14 mouse cellular contexts compared by ENCODE assay signal in genomic region chr2:116042934-116043698, GRCm38 (mm10). TPM values are rescaled to one million over a fixed set of nuclear protein-coding genes. Genes with fewer than 3 reads are reported as not detected.
DNase-seq lines count a peak whose midpoint lies in the region; ATAC-seq and TF ChIP-seq lines count a peak whose summit lies in the region.
"Had no signal": no experiment of that assay in that cellular context is flagged by ENCODE, and none has a peak within 500 bp of the region (broad histone marks: within the 10 kb centered on the region; RNA-seq: fewer than 3 reads in every experiment).

No protein-coding gene starts in this region.

- no peaks in the 10 kb centered on the region for H3K9me3 ChIP-seq in forebrain, embryonic 16.5 days (ENCODE audit: control insufficient read depth, low read length)
- H3K9me3 ChIP-seq in midbrain, embryonic 11.5 days (ENCODE audit: control insufficient read depth, low read length), result no peaks in the 10 kb centered on the region
- no peaks in the 10 kb centered on the region for H3K9me3 ChIP-seq in neural tube, embryonic 14.5 days (ENCODE audit: control insufficient read depth, low read length)

- peak overlapping the region; percentile 43 for H3K4me2 ChIP-seq in forebrain, embryonic 16.5 days (ENCODE audit: low read length)
- H3K4me2 ChIP-seq in midbrain, embryonic 11.5 days, result no peak overlapping the region
- peak overlapping the region; percentile 9; the same call in 1 of the 2 replicates for H3K4me2 ChIP-seq in neural tube, embryonic 14.5 days (ENCODE audit: low read depth, low read length)
- H3K4me2 ChIP-seq: heart, embryonic 11.5 days had no signal

- no peaks in the 10 kb centered on the region for H3K27me3 ChIP-seq in forebrain, embryonic 16.5 days (replicated peaks; ENCODE audit: control insufficient read depth, insufficient read depth, low read length)
- no peaks in the 10 kb centered on the region for H3K27me3 ChIP-seq in midbrain, embryonic 11.5 days (ENCODE audit: control insufficient read depth, insufficient read depth, low read length)
- H3K27me3 ChIP-seq in neural tube, embryonic 14.5 days (ENCODE audit: control insufficient read depth, insufficient read depth, low read length), result no peaks in the 10 kb centered on the region

- peaks cover 42% of the 10 kb centered on the region for H3K4me1 ChIP-seq in forebrain, embryonic 16.5 days (replicated peaks; ENCODE audit: control insufficient read depth, insufficient read depth, low read length)
- H3K4me1 ChIP-seq in midbrain, embryonic 11.5 days (ENCODE audit: control insufficient read depth, insufficient read depth, low read length), result peaks cover 5% of the 10 kb centered on the region
- H3K4me1 ChIP-seq in neural tube, embryonic 14.5 days (ENCODE audit: control insufficient read depth, insufficient read depth, low read length), result peaks cover 24% of the 10 kb centered on the region

- H3K36me3 ChIP-seq in forebrain, embryonic 16.5 days (ENCODE audit: control insufficient read depth, insufficient read depth), result peaks cover 4% of the 10 kb centered on the region; the same call in 1 of the 2 replicates
- no peaks in the 10 kb centered on the region; the same call in 1 of the 2 replicates for H3K36me3 ChIP-seq in midbrain, embryonic 11.5 days (ENCODE audit: control insufficient read depth, insufficient read depth, low read length)
- no peaks in the 10 kb centered on the region for H3K36me3 ChIP-seq in neural tube, embryonic 14.5 days (ENCODE audit: control insufficient read depth, insufficient read depth, low read length)

- peak overlapping the region; percentile 29; the same call in 1 of the 2 replicates for H3K9ac ChIP-seq in forebrain, embryonic 16.5 days (replicated peaks; ENCODE audit: low read depth, low read length)
- no peak overlapping the region for H3K9ac ChIP-seq in midbrain, embryonic 11.5 days (ENCODE audit: low read length)
- no peak overlapping the region for H3K9ac ChIP-seq in neural tube, embryonic 14.5 days (replicated peaks; ENCODE audit: low read depth, low read length)
- H3K9ac ChIP-seq: liver, postnatal 0 days had no signal

- no peak for TF ChIP-seq CTCF in layer of hippocampus, adult 2 months (conservative IDR thresholded peaks at IDR 0.05)

- H3K4me3 ChIP-seq in layer of hippocampus, adult 2 months, result peak overlapping the region; percentile 28; the same call in 1 of the 2 replicates
- H3K4me3 ChIP-seq in forebrain, embryonic 16.5 days (replicated peaks; ENCODE audit: low read length), result no peak overlapping the region; the same call in 1 of the 2 replicates
- H3K4me3 ChIP-seq in midbrain, embryonic 11.5 days (ENCODE audit: low read depth, low read length), result no peak overlapping the region
- H3K4me3 ChIP-seq in neural tube, embryonic 14.5 days (ENCODE audit: low read depth, low read length), result no peak overlapping the region

- H3K27ac ChIP-seq in layer of hippocampus, adult 2 months, result no peak overlapping the region
- peak overlapping the region; percentile 88 for H3K27ac ChIP-seq in forebrain, embryonic 16.5 days (ENCODE audit: low read length)
- no peak overlapping the region for H3K27ac ChIP-seq in midbrain, embryonic 11.5 days (ENCODE audit: low read depth, low read length)
- H3K27ac ChIP-seq in neural tube, embryonic 14.5 days (ENCODE audit: low read depth, low read length), result peak overlapping the region; percentile 28; the same call in 1 of the 2 replicates

- no peak for DNase-seq in layer of hippocampus, adult 2 months (ENCODE audit: low spot score in 2 of 2)
- no peak for DNase-seq in layer of hippocampus, adult 18-20 months (ENCODE audit: low spot score in 2 of 2)
- DNase-seq in midbrain, embryonic 11.5 days (ENCODE audit: low spot score, missing footprints), result no peak
- no peak for DNase-seq in right cerebral cortex, postnatal 25 days
- DNase-seq in spleen, postnatal 36 days (ENCODE audit: low spot score in 2 of 2), result no peak
- DNase-seq: cerebellum, adult 11-12 months; kidney, adult 18-20 months; kidney, postnatal 4 days; liver, postnatal 0 days; thymus, adult 18-20 months had no signal

- peak; percentile 64 for ATAC-seq in forebrain, embryonic 16.5 days
- ATAC-seq in midbrain, embryonic 11.5 days (ENCODE audit: low FRiP score), result peak; percentile 57
- peak; percentile 50; the same call in 1 of the 2 replicates for ATAC-seq in neural tube, embryonic 14.5 days (ENCODE audit: low read depth)
- ATAC-seq in inflammation-experienced regulatory T-cells, adult 6 months, result no peak
- ATAC-seq: liver, postnatal 0 days had no signal

- WGBS in forebrain, embryonic 16.5 days, result 11% methylated on average over 12 of the region's 12 CpGs
- 71% methylated on average over 12 of the region's 12 CpGs for WGBS in midbrain, embryonic 11.5 days
- WGBS in neural tube, embryonic 14.5 days, result 21% methylated on average over 12 of the region's 12 CpGs

RNA-seq across cellular contexts. Expression of gene Meis2, which starts 22.5 kb away (rescaled TPM):
- total RNA-seq in layer of hippocampus, adult 2 months (2021), result 10 to 100 TPM; 43.2 to 45.9 TPM
- total RNA-seq in layer of hippocampus, adult 18-20 months (2021), result 10 to 100 TPM; 40.7 to 41.2 TPM
- polyA plus RNA-seq in forebrain, embryonic 16.5 days (2015; fragmentation: Nextera tagmentation; extraction: Ambion mirVana), result 143 and 154 TPM in 2 replicates
- polyA plus RNA-seq in midbrain, embryonic 11.5 days (2014; fragmentation: Nextera tagmentation; extraction: Ambion mirVana), result 52.2 and 56.5 TPM in 2 replicates
- polyA plus RNA-seq in neural tube, embryonic 14.5 days (2014; fragmentation: Nextera tagmentation; extraction: Ambion mirVana), result 102 and 117 TPM in 2 replicates
- under 1 TPM in 1 of 3 experiments, not detected in 2; 0.34 TPM for polyA plus RNA-seq in inflammation-experienced regulatory T-cells, adult 6 months (2017; shearing (Covaris generic))

Comparison
In these comparisons a context has a peak if more than half of its experiments do, and no peak if none do; other contexts are left out.
1. H3K27ac ChIP-seq: peak in forebrain, embryonic 16.5 days (single experiment) and neural tube, embryonic 14.5 days (single experiment); none in layer of hippocampus, adult 2 months (single experiment) and midbrain, embryonic 11.5 days (single experiment).
2. RNA of gene Meis2, which starts 22.5 kb away (polyA plus RNA-seq): 143 to 154 TPM in forebrain, embryonic 16.5 days, 102 to 117 TPM in neural tube, embryonic 14.5 days and 52.2 to 56.5 TPM in midbrain, embryonic 11.5 days; 0.34 TPM in inflammation-experienced regulatory T-cells, adult 6 months; every median in the first group is over 10 times any median in the second.